8 mouse cellular contexts compared by ENCODE assay signal in the genomic region with DNA sequence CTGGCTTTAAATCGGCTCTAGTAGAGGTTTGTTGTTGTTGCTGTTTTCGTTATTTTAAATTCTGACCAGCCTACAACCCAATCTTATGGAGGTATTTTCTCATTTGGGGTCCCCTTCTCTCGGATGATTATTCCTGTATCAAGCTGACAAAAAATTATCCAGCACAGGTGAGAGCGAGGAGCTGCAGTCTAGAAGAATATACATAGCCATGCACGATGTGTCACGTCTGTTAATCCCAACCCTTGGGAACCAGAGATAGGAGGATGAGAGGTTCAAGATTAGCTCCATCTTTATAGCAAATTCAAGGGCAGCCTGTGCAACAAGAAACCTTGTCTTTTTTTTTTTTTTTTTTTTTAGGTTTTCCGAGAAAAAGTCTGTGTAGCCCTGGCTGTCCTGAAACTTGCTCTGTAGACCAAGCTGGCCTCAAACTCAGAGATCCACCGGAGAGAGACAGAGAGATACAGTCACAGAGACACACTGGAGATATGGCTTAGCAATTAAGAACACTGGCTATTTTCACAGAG. TPM values are rescaled to one million over a fixed set of nuclear protein-coding genes. Genes with fewer than 3 reads are reported as not detected.
DNase-seq lines count a peak whose midpoint lies in the region; ATAC-seq and TF ChIP-seq lines count a peak whose summit lies in the region.

No protein-coding gene starts in this region.

- peak overlapping the region; percentile 86; the same call in 1 of the 2 replicates for H3K9ac ChIP-seq in heart, postnatal 0 days (replicated peaks; ENCODE audit: low read depth, low read length)
- peak overlapping the region; percentile 93 for H3K9ac ChIP-seq in hindbrain, embryonic 14.5 days
- peak overlapping the region; percentile 88; the same call in 1 of the 2 replicates for H3K9ac ChIP-seq in midbrain, embryonic 14.5 days (replicated peaks; ENCODE audit: low read length)

- peak overlapping the region; percentile 80 for H3K4me2 ChIP-seq in heart, postnatal 0 days (ENCODE audit: low read depth, low read length)
- peak overlapping the region; percentile 77 for H3K4me2 ChIP-seq in hindbrain, embryonic 14.5 days (replicated peaks)
- H3K4me2 ChIP-seq in midbrain, embryonic 14.5 days (ENCODE audit: low read length) = peak overlapping the region; percentile 55

- no peak for TF ChIP-seq EP300 in heart, postnatal 0 days (IDR thresholded peaks at IDR 0.05; ENCODE audit: low read depth)

- peak overlapping the region; percentile 82 for H3K4me3 ChIP-seq in heart, postnatal 0 days (ENCODE audit: low read depth, low read length)
- peak overlapping the region; percentile 66 for H3K4me3 ChIP-seq in bone marrow macrophage, adult 2 months (ENCODE audit: insufficient read depth, low read length)
- H3K4me3 ChIP-seq in hindbrain, embryonic 14.5 days (replicated peaks; ENCODE audit: low read length) = peak overlapping the region; percentile 61
- H3K4me3 ChIP-seq in midbrain, embryonic 14.5 days (replicated peaks; ENCODE audit: low read depth, low read length) = peak overlapping the region; percentile 89

- H3K27me3 ChIP-seq in heart, postnatal 0 days (ENCODE audit: control insufficient read depth, insufficient read depth, low read length) = no peaks in the 10 kb centered on the region
- peaks cover 13% of the 10 kb centered on the region; the same call in 1 of the 2 replicates for H3K27me3 ChIP-seq in hindbrain, embryonic 14.5 days (ENCODE audit: control insufficient read depth, insufficient read depth, low read length)
- H3K27me3 ChIP-seq in midbrain, embryonic 14.5 days (ENCODE audit: control insufficient read depth, insufficient read depth, low read length) = peaks cover 5% of the 10 kb centered on the region; the same call in 1 of the 2 replicates

- TF ChIP-seq CTCF in heart, postnatal 0 days (IDR thresholded peaks at IDR 0.05; ENCODE audit: low read depth) = no peak
- no peak for TF ChIP-seq CTCF in bone marrow macrophage, adult 2 months (IDR thresholded peaks at IDR 0.05; ENCODE audit: low read depth, low read length)

- H3K27ac ChIP-seq in heart, postnatal 0 days (ENCODE audit: low read depth) = no peak overlapping the region
- H3K27ac ChIP-seq in bone marrow macrophage, adult 2 months (ENCODE audit: insufficient read depth, low read depth, low read length) = no peak overlapping the region
- peak overlapping the region; percentile 97 for H3K27ac ChIP-seq in hindbrain, embryonic 14.5 days
- H3K27ac ChIP-seq in midbrain, embryonic 14.5 days (replicated peaks; ENCODE audit: low read depth, low read length) = no peak overlapping the region

- H3K9me3 ChIP-seq in heart, postnatal 0 days (replicated peaks; ENCODE audit: control insufficient read depth, low read length) = no peaks in the 10 kb centered on the region
- H3K9me3 ChIP-seq in hindbrain, embryonic 14.5 days (ENCODE audit: control insufficient read depth, low read length) = no peaks in the 10 kb centered on the region
- H3K9me3 ChIP-seq in midbrain, embryonic 14.5 days (ENCODE audit: control insufficient read depth, low read length) = no peaks in the 10 kb centered on the region

- H3K4me1 ChIP-seq in heart, postnatal 0 days (ENCODE audit: control insufficient read depth, insufficient read depth) = 0 out of 2 replicates have a peak, but pooled peaks cover 10% of the 10 kb centered on the region
- H3K4me1 ChIP-seq in bone marrow macrophage, adult 2 months (ENCODE audit: control insufficient read depth, insufficient read depth, low read length) = peaks cover 24% of the 10 kb centered on the region
- peaks cover 20% of the 10 kb centered on the region for H3K4me1 ChIP-seq in hindbrain, embryonic 14.5 days (replicated peaks; ENCODE audit: control insufficient read depth, insufficient read depth, low read length)
- H3K4me1 ChIP-seq in midbrain, embryonic 14.5 days (ENCODE audit: control insufficient read depth, insufficient read depth, low read length) = peaks cover 14% of the 10 kb centered on the region; the same call in 1 of the 2 replicates

- no peak for ATAC-seq in heart, postnatal 0 days (ENCODE audit: insufficient read depth, low read depth)
- ATAC-seq in hindbrain, embryonic 14.5 days (ENCODE audit: low FRiP score) = peak; percentile 32; the same call in 1 of the 2 replicates
- ATAC-seq in midbrain, embryonic 14.5 days (ENCODE audit: low FRiP score, low TSS enrichment) = peak; percentile 48

- H3K36me3 ChIP-seq in heart, postnatal 0 days (replicated peaks; ENCODE audit: control insufficient read depth, insufficient read depth, low read length) = no peaks in the 10 kb centered on the region
- H3K36me3 ChIP-seq in hindbrain, embryonic 14.5 days (replicated peaks; ENCODE audit: control insufficient read depth, insufficient read depth) = 0 out of 2 replicates have a peak, but pooled peaks cover 3% of the 10 kb centered on the region
- no peaks in the 10 kb centered on the region for H3K36me3 ChIP-seq in midbrain, embryonic 14.5 days (ENCODE audit: control insufficient read depth, insufficient read depth, low read length)

- intact Hi-C loops in heart, postnatal 14 days (cut with DNase I) = no loop called here

- 10% methylated on average over 8 of the region's 8 CpGs for WGBS in heart, postnatal 0 days
- 20% methylated on average over 8 of the region's 8 CpGs for WGBS in hindbrain, embryonic 14.5 days
- 11% methylated on average over 8 of the region's 8 CpGs for WGBS in midbrain, embryonic 14.5 days

- no peak for DNase-seq in heart, postnatal 0 days (ENCODE audit: low spot score)
- DNase-seq in heart, postnatal 14 days = no peak
- DNase-seq in hindbrain, embryonic 14.5 days (ENCODE audit: low spot score) = no peak
- no peak for DNase-seq in midbrain, embryonic 14.5 days
- DNase-seq in urinary bladder, adult 18-20 months (ENCODE audit: low spot score in 2 of 2) = no peak
- DNase-seq in c-Kit-positive CD71-positive TER-119-positive erythroid progenitor cells, embryonic 14.5 days (ENCODE audit: low spot score) = no peak
- no peak for DNase-seq in thymus, postnatal 4 days

- no peak for TF ChIP-seq POLR2A in bone marrow macrophage, adult 2 months (IDR thresholded peaks at IDR 0.05; ENCODE audit: borderline replicate concordance, low read depth, low read length)

RNA-seq across cellular contexts. Expression of gene Armh3, which starts 0.5 kb away (rescaled TPM):
- total RNA-seq in heart, postnatal 0 days (2014; rRNA removed; ENCODE audit: low replicate concordance) = 7.0 and 11.4 TPM in 2 replicates
- polyA plus RNA-seq in heart, postnatal 0 days (2015; fragmentation: Nextera tagmentation; extraction: Ambion mirVana) = 10.4 and 11.1 TPM in 2 replicates
- 10 to 100 TPM; 12.9 to 16.5 TPM for total RNA-seq in heart, postnatal 14 days (2021)
- polyA plus RNA-seq in bone marrow macrophage, adult 2 months (2012; ENCODE audit: insufficient read depth, insufficient read length, missing spikeins) = 9.6 and 13.2 TPM in 2 replicates
- 17.7 and 18.7 TPM in 2 replicates for polyA plus RNA-seq in hindbrain, embryonic 14.5 days (2014; fragmentation: Nextera tagmentation; extraction: Ambion mirVana)
- polyA plus RNA-seq in midbrain, embryonic 14.5 days (2014; fragmentation: Nextera tagmentation; extraction: Ambion mirVana) = 18.6 and 21.8 TPM in 2 replicates

RNA-seq across cellular contexts. Expression of gene Hps6, which starts 4.6 kb away (rescaled TPM):
- 9.7 and 12.1 TPM in 2 replicates for total RNA-seq in heart, postnatal 0 days (2014; rRNA removed; ENCODE audit: low replicate concordance)
- 5.6 and 6.3 TPM in 2 replicates for polyA plus RNA-seq in heart, postnatal 0 days (2015; fragmentation: Nextera tagmentation; extraction: Ambion mirVana)
- 1 to 10 TPM; 6.3 to 6.5 TPM for total RNA-seq in heart, postnatal 14 days (2021)
- 6.7 and 6.9 TPM in 2 replicates for polyA plus RNA-seq in bone marrow macrophage, adult 2 months (2012; ENCODE audit: insufficient read depth, insufficient read length, missing spikeins)
- 2.9 and 3.1 TPM in 2 replicates for polyA plus RNA-seq in hindbrain, embryonic 14.5 days (2014; fragmentation: Nextera tagmentation; extraction: Ambion mirVana)
- polyA plus RNA-seq in midbrain, embryonic 14.5 days (2014; fragmentation: Nextera tagmentation; extraction: Ambion mirVana) = 1.4 and 1.5 TPM in 2 replicates

RNA-seq across cellular contexts. Expression of gene Pprc1, which starts 45.9 kb away (rescaled TPM):
- total RNA-seq in heart, postnatal 0 days (2014; rRNA removed; ENCODE audit: low replicate concordance) = 6.3 and 6.8 TPM in 2 replicates
- polyA plus RNA-seq in heart, postnatal 0 days (2015; fragmentation: Nextera tagmentation; extraction: Ambion mirVana) = 5.1 and 6.5 TPM in 2 replicates
- total RNA-seq in heart, postnatal 14 days (2021) = 10 to 100 TPM; 13.8 to 14.1 TPM
- polyA plus RNA-seq in bone marrow macrophage, adult 2 months (2012; ENCODE audit: insufficient read depth, insufficient read length, missing spikeins) = 10.9 and 16.5 TPM in 2 replicates
- 19.1 and 29.6 TPM in 2 replicates for polyA plus RNA-seq in hindbrain, embryonic 14.5 days (2014; fragmentation: Nextera tagmentation; extraction: Ambion mirVana)
- polyA plus RNA-seq in midbrain, embryonic 14.5 days (2014; fragmentation: Nextera tagmentation; extraction: Ambion mirVana) = 21.1 and 21.5 TPM in 2 replicates

RNA-seq across cellular contexts. Expression of gene Ldb1, which starts 46.3 kb away (rescaled TPM):
- 72.3 and 79.3 TPM in 2 replicates for total RNA-seq in heart, postnatal 0 days (2014; rRNA removed; ENCODE audit: low replicate concordance)
- polyA plus RNA-seq in heart, postnatal 0 days (2015; fragmentation: Nextera tagmentation; extraction: Ambion mirVana) = 52.1 and 59.3 TPM in 2 replicates
- 10 to 100 TPM; 54.4 to 61.0 TPM for total RNA-seq in heart, postnatal 14 days (2021)
- 103 and 106 TPM in 2 replicates for polyA plus RNA-seq in bone marrow macrophage, adult 2 months (2012; ENCODE audit: insufficient read depth, insufficient read length, missing spikeins)
- 92.2 and 95.4 TPM in 2 replicates for polyA plus RNA-seq in hindbrain, embryonic 14.5 days (2014; fragmentation: Nextera tagmentation; extraction: Ambion mirVana)
- polyA plus RNA-seq in midbrain, embryonic 14.5 days (2014; fragmentation: Nextera tagmentation; extraction: Ambion mirVana) = 116 and 145 TPM in 2 replicates
